Mouse (Mus musculus) CH12.LX (cell line): ENCODE measurements at regions not wholly inside any gene's neighbourhood (a gene's known extent, or its start where the extent isn't known, plus 50 kb on each side); places are given as distances from the start of the nearest gene placed in this dataset.

Experiments used
- DNase-seq: peaks from one replicate; pipeline ENCODE4 v3.0.0-alpha.2; 2013; ENCODE audit errors: extremely low read depth
- H3K27ac ChIP-seq: 2 replicates; pipeline ENCODE4 v1.5.1; 2012; ENCODE audit warnings: low read depth, mild to moderate bottlenecking, control low read depth, moderate library complexity; ENCODE audit not compliant: insufficient read depth
- H3K27me3 ChIP-seq: replicated peaks from 2 replicates; pipeline ENCODE3; 2012; ENCODE audit warnings: inconsistent platforms
- H3K36me3 ChIP-seq, 2 experiments: replicated peaks in 1 of 2; 2 replicates each; pipeline versions ENCODE3 to v1.6.1; 2012; ENCODE audit warnings: inconsistent platforms in 1 of 2, low read length in 1 of 2, mild to moderate bottlenecking in 1 of 2, mixed read lengths in 1 of 2, moderate library complexity in 1 of 2; ENCODE audit not compliant: control insufficient read depth in 1 of 2, insufficient read depth in 1 of 2
- H3K4me1 ChIP-seq, 2 experiments: 2 replicates each; pipeline ENCODE4 v1.6.1; 2012; ENCODE audit warnings: inconsistent platforms in 1 of 2, moderate library complexity in 1 of 2; ENCODE audit not compliant: insufficient read depth in 2 of 2, control insufficient read depth in 1 of 2
- H3K4me2 ChIP-seq: 2 replicates; pipeline ENCODE4 v1.6.1; 2012; ENCODE audit warnings: low read depth, mild to moderate bottlenecking, control low read depth; ENCODE audit not compliant: poor library complexity, insufficient read depth, severe bottlenecking
- H3K4me3 ChIP-seq, 3 experiments: fragments of 150-350 bp in 1 of 3; sonication (generic) in 1 of 3; replicated peaks in 1 of 3; 2 replicates each; pipeline versions ENCODE3 to v1.5.1; 2011 to 2012; ENCODE audit warnings: low read depth in 2 of 3, low read length in 2 of 3, mild to moderate bottlenecking in 2 of 3, moderate library complexity in 2 of 3, control low read depth in 1 of 3, improper control_type of control experiment in 1 of 3, inconsistent platforms in 1 of 3, mixed read lengths in 1 of 3; ENCODE audit not compliant: poor library complexity in 1 of 3
- H3K79me2 ChIP-seq: replicated peaks from 2 replicates; pipeline ENCODE4 v1.6.1; 2012; ENCODE audit warnings: mild to moderate bottlenecking, moderate library complexity; ENCODE audit not compliant: control insufficient read depth, poor library complexity, insufficient read depth, severe bottlenecking; ENCODE audit errors: extremely low read depth
- H3K9ac ChIP-seq: 2 replicates; pipeline ENCODE4 v1.6.1; 2012; ENCODE audit warnings: low read depth, mild to moderate bottlenecking, control low read depth, moderate library complexity; ENCODE audit not compliant: insufficient read depth
- H3K9me3 ChIP-seq: replicated peaks from 2 replicates; pipeline ENCODE3; 2012; ENCODE audit warnings: low read length, inconsistent platforms, mixed read lengths
- BHLHE40 ChIP-seq: IDR thresholded peaks from 2 replicates; pipeline ENCODE4 v1.6.1; 2011; ENCODE audit warnings: mild to moderate bottlenecking, low read depth, low read length, improper control_type of control experiment
- CHD1 ChIP-seq: IDR thresholded peaks from 2 replicates; pipeline ENCODE4 v1.6.1; 2012; ENCODE audit warnings: low read depth, low read length, improper control_type of control experiment, inconsistent platforms
- CHD2 ChIP-seq: IDR thresholded peaks from 2 replicates; pipeline ENCODE4 v1.6.1; 2011; ENCODE audit warnings: low read length, improper control_type of control experiment
- CTCF ChIP-seq, 2 experiments: IDR thresholded peaks in 1 of 2; conservative IDR thresholded peaks in 1 of 2; 2 replicates each; pipeline ENCODE4 v1.5.1; 2011 to 2012; ENCODE audit warnings: low read depth in 2 of 2, low read length in 2 of 2, improper control_type of control experiment in 1 of 2, inconsistent platforms in 1 of 2, mild to moderate bottlenecking in 1 of 2, moderate library complexity in 1 of 2
- E2F4 ChIP-seq: IDR thresholded peaks from 2 replicates; pipeline ENCODE4 v1.6.1; 2011; ENCODE audit warnings: low read depth, low read length, improper control_type of control experiment; ENCODE audit not compliant: insufficient replicate concordance
- ELF1 ChIP-seq: IDR thresholded peaks from 2 replicates; pipeline ENCODE4 v1.6.1; 2014; ENCODE audit warnings: low read depth, mild to moderate bottlenecking, inconsistent platforms, low read length, improper control_type of control experiment
- ETS1 ChIP-seq: conservative IDR thresholded peaks from 2 replicates; pipeline ENCODE4 v1.6.1; 2012; ENCODE audit warnings: low read depth, mild to moderate bottlenecking, inconsistent platforms, low read length, improper control_type of control experiment, moderate library complexity
- HCFC1 ChIP-seq: IDR thresholded peaks from 2 replicates; pipeline ENCODE4 v1.6.1; 2012; ENCODE audit warnings: low read depth, mild to moderate bottlenecking, inconsistent platforms, low read length, improper control_type of control experiment
- IRF4 ChIP-seq: IDR thresholded peaks from 2 replicates; pipeline ENCODE4 v1.6.1; 2014; ENCODE audit warnings: low read depth, mild to moderate bottlenecking, inconsistent platforms, low read length, improper control_type of control experiment
- JUN ChIP-seq: IDR thresholded peaks from 2 replicates; pipeline ENCODE4 v1.6.1; 2011; ENCODE audit warnings: low read depth, mild to moderate bottlenecking, low read length, improper control_type of control experiment, moderate library complexity; ENCODE audit not compliant: insufficient read depth
- JUND ChIP-seq: conservative IDR thresholded peaks from 2 replicates; pipeline ENCODE4 v1.6.1; 2011; ENCODE audit warnings: low read depth, low read length, improper control_type of control experiment
- MEF2A ChIP-seq: IDR thresholded peaks from 2 replicates; pipeline ENCODE4 v1.6.1; 2014; ENCODE audit warnings: low read depth, mild to moderate bottlenecking, inconsistent platforms, low read length, improper control_type of control experiment, borderline replicate concordance
- POLR2AphosphoS2 ChIP-seq: IDR thresholded peaks from 2 replicates; pipeline ENCODE4 v1.6.1; 2011; ENCODE audit warnings: low read depth, low read length, improper control_type of control experiment
- RAD21 ChIP-seq: IDR thresholded peaks from 2 replicates; pipeline ENCODE4 v1.6.1; 2011; ENCODE audit warnings: low read depth, mild to moderate bottlenecking, low read length, improper control_type of control experiment, moderate library complexity
- SIN3A ChIP-seq: IDR thresholded peaks from 2 replicates; pipeline ENCODE4 v1.6.1; 2012; ENCODE audit warnings: low read length, improper control_type of control experiment, inconsistent platforms
- SMC3 ChIP-seq: IDR thresholded peaks from 2 replicates; pipeline ENCODE4 v1.6.1; 2011; ENCODE audit warnings: low read depth, low read length, improper control_type of control experiment
- USF1 ChIP-seq: IDR thresholded peaks from 2 replicates; pipeline ENCODE4 v1.6.1; 2014; ENCODE audit warnings: low read depth, mild to moderate bottlenecking, inconsistent platforms, low read length, improper control_type of control experiment
- USF2 ChIP-seq: conservative IDR thresholded peaks from 2 replicates; pipeline ENCODE4 v1.6.1; 2011; ENCODE audit warnings: low read depth, low read length, improper control_type of control experiment
- ZC3H11A ChIP-seq: IDR thresholded peaks from 2 replicates; pipeline ENCODE4 v1.6.1; 2012; ENCODE audit warnings: low read depth, mild to moderate bottlenecking, inconsistent platforms, low read length, improper control_type of control experiment
- ZNF384 ChIP-seq: IDR thresholded peaks from 2 replicates; pipeline ENCODE4 v1.6.1; 2012; ENCODE audit warnings: low read depth, low read length, improper control_type of control experiment, inconsistent platforms
- dilution Hi-C: fragments of 300-500 bp; cut with MboI; formaldehyde crosslinking; loops from 2 replicates; pipeline ENCODE4 v1.14.3; 2020; ENCODE audit warnings: low sequenced_read_pairs; ENCODE audit not compliant: extremely low pct_unique_long_range_greater_than_20kb, extremely low pct_ligation_motif_present
- in situ Hi-C: fragments of 300-500 bp; cut with MboI; formaldehyde crosslinking; loops from 3 replicates; pipeline ENCODE4 v1.14.3; 2019; ENCODE audit warnings: low sequenced_read_pairs, low pct_ligation_motif_present, low pct_unique_long_range_greater_than_20kb, mixed read lengths

GRCm38 (mm10) chr11:64746146-64746545 lies 232.7 kb upstream of the Elac2 start:
- Histone ChIP-seq H3K9me3 (peaks cover 2% of the 10 kb centered on the region), H3K79me2 (no peaks in the 10 kb centered on the region), H3K4me3 (no peak overlapping the region), H3K36me3 (no peaks in the 10 kb centered on the region), H3K9ac (no peak overlapping the region), H3K4me1 (no peaks in the 10 kb centered on the region), H3K4me2 (no peak overlapping the region), H3K27me3 (no peaks in the 10 kb centered on the region), H3K27ac (no peak overlapping the region)
- no peak for TF ChIP-seq HCFC1
- TF ChIP-seq MEF2A = no peak
- no peak for TF ChIP-seq CHD2
- in situ Hi-C loops = no loop called here
- dilution Hi-C loops = no loop called here
- DNase-seq = no peak

GRCm38 (mm10) chr11:64749976-64750375 lies 228.9 kb upstream of the Elac2 start:
- Histone ChIP-seq H3K36me3 (no peaks in the 10 kb centered on the region), H3K27ac (no peak overlapping the region), H3K4me2 (no peak overlapping the region), H3K27me3 (no peaks in the 10 kb centered on the region), H3K9ac (no peak overlapping the region), H3K79me2 (no peaks in the 10 kb centered on the region), H3K9me3 (peaks cover 2% of the 10 kb centered on the region), H3K4me1 (peaks cover 0 to 4% of the 10 kb centered on the region in 2 experiments; a peak in 1 of 4 replicates), H3K4me3 (no peak overlapping the region)
- dilution Hi-C loops = no loop called here
- DNase-seq = no peak
- TF ChIP-seq CHD2 (no peak), SIN3A (no peak), ZNF384 (no peak), ELF1 (no peak), USF1 (no peak)
- in situ Hi-C loops = no loop called here

- dilution Hi-C loops = no loop called here
- Histone ChIP-seq H3K27me3 (no peaks in the 10 kb centered on the region), H3K4me2 (no peak overlapping the region), H3K27ac (no peak overlapping the region), H3K9ac (no peak overlapping the region), H3K4me1 (peaks cover 0 to 7% of the 10 kb centered on the region in 2 experiments; a peak in 1 of 4 replicates), H3K9me3 (peaks cover 2% of the 10 kb centered on the region), H3K79me2 (no peaks in the 10 kb centered on the region), H3K4me3 (no peak overlapping the region), H3K36me3 (no peaks in the 10 kb centered on the region)
- no peak for TF ChIP-seq MEF2A
- no peak for TF ChIP-seq POLR2AphosphoS2
- TF ChIP-seq BHLHE40 = no peak
- peak; percentile 46 for TF ChIP-seq ELF1
- no peak for TF ChIP-seq USF2
- no peak for TF ChIP-seq ETS1
- TF ChIP-seq ZNF384 = no peak
- TF ChIP-seq IRF4 = no peak
- TF ChIP-seq USF1 = no peak
- no peak for TF ChIP-seq CHD1
- no peak for TF ChIP-seq ZC3H11A
- TF ChIP-seq CTCF (conservative IDR thresholded peaks at IDR 0.05 in 1 of 2, IDR thresholded peaks at IDR 0.05 in 1 of 2; ENCODE audit: low read depth in 2 of 2, low read length in 2 of 2) = peak; percentile 48 to 68; a peak in 3 of 4 replicates
- no peak for TF ChIP-seq E2F4
- no peak for TF ChIP-seq JUN
- no peak for TF ChIP-seq JUND
- TF ChIP-seq RAD21 = peak; percentile 16
- peak; percentile 34 for TF ChIP-seq SMC3
- in situ Hi-C loops = no loop called here
- DNase-seq = peak; percentile 50
Measured at GRCm38 (mm10) chr11:64752299-64752698, 226.5 kb upstream of the Elac2 start.
